Mouse (Mus musculus) E14TG2a.4 (cell line): ENCODE data around the gene Stap2.

Experiments
- CTCF ChIP-seq: conservative IDR thresholded peaks from 2 replicates; pipeline ENCODE4 v1.5.1; 2014; ENCODE audit warnings: low read length
- POU5F1 ChIP-seq: IDR thresholded peaks from 2 replicates; pipeline ENCODE4 v1.6.1; 2014; ENCODE audit warnings: low read length, borderline replicate concordance

DNA sequence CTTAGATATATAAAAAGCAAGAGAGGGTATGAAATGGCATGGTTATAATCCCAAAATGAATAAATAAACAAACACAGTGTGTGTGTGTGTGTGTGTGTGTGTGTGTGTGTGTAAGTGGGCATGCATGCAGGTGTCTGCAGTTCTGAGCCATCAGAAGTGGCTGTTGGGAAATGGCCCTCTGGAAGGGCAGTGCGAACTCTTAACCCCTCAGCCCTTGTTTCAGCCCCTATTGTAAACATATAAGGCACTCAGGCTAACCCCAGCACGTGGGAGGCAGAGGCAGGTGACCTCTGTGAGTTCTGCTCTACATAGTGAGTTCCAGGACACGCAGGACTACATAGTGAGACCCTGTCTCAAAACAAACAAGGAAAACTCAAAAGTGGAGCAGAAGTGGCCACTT lies 28.1 kb downstream of the Stap2 start:
- TF ChIP-seq CTCF (no peak), POU5F1 (no peak)
